Mouse (Mus musculus): ENCODE measurements around the gene Rsph14.

Gene Rsph14

DNA sequence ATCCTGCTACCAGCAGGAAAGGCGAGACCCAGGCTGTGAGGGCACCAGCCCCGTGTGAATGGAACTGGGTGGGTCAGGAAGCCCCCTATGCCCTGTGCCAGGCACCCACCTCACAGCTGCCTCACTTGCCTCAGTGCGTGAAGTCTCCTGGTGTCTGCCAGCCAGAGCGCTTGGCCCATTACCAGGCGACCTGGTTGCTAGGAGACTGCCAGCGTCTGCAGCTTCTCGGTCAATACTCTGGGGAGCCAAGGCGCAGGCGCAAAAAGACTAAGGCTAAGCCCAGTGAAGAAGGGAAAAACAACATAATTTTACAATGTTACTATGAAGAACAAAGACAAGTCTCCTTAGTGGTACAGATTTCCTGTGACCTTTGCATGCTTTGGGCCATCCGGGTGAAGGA, at the start of gene Rsph14:
Rsph14 (minus strand) TSS at position 192 of the 400 bp plus-strand sequence.
- no peak for DNase-seq

DNA sequence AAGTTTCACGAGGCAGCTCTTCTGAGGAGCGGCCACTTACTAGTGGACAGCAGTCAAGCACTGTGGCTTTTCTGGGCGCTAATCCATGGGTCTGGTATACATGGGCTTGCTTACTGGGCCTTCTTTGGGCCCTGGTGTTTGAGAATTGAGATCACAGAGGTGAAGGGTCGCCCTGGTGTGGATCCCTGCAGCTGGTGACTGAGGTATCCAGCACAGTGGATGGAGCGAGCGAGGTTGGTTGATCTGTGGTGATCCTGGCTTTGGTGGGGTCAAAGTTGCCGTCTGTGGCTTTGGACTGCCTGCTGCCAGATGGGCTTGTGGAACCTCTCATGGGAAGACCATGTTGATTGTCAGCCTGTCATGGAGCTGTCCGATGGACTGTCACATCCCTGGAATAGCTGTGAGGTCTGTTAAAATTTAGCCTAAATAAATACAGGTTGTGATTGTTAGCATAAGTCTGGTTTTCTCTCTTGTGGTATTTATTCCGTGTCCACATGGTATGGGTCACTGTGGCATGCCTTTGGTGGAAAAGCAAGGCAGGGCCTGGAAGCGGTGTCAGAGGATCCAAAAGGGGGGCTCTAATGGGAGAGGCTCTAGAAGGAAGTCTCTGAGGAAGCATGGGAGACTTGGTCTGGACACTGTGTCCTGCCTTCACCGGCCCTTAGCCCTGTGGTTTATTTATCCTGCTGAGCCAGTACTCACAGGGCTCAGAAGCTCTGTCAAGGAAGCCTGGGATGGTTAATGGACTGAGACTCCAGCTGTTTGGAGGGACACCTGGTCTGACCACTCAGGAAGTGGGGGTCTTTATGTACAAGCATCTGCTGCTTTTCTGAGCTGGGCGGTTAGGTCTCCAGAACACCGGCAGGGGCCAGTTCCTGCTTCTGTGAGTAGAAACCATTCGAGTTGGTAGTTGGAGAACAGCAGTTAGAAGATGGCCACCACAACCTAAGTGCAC, 46.1 kb upstream of the Rsph14 start:
- DNase-seq = no peak

GRCm38 (mm10) chr10:75075665-75076064, 43.3 kb upstream of the Rsph14 start:
- DNase-seq = no peak

- DNase-seq = no peak
These were observed 38.0 kb upstream of the Rsph14 start for GRCm38 (mm10) chr10:75070281-75070976.

DNA sequence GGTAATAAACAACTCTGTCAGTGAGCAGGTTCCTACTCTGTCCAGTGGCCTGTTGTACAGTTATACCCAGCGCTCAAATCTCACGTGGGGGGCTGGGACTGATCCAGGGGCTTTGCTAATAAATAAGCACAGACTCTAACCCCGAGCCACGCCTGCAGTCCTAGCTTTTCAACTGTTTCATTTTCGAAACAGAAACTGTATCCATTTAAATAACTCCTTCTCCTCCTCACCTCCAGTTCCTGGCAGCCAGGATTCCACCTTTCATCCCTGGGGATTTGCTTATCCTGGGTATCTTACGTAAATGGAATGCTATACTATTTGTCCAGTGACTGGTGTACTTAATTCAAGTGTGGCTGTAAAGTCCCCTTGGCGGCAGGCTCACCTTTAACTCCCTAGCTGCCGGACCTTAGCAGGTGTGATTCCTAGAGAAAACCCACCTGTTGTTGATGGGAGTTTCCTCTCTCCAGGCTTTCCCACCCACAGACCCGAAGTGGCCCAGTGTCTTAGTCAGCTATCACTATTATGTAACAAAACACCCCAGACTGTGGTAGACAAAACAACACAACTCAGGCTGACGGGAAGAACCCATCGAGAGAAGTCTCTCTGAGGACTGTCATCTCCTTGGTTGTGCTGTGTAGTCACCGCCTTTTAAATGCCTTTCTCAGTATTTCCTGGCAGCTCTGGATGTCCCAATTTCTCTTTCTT, 36.4 kb upstream of the Rsph14 start:
- DNase-seq = no peak

GRCm38 (mm10) chr10:75068086-75068485, 35.7 kb upstream of the Rsph14 start:
- no peak for DNase-seq

GRCm38 (mm10) chr10:75067446-75067845, 35.1 kb upstream of the Rsph14 start:
- DNase-seq = no peak

GRCm38 (mm10) chr10:75065691-75066090, 33.3 kb upstream of the Rsph14 start:
- no peak for DNase-seq

DNA sequence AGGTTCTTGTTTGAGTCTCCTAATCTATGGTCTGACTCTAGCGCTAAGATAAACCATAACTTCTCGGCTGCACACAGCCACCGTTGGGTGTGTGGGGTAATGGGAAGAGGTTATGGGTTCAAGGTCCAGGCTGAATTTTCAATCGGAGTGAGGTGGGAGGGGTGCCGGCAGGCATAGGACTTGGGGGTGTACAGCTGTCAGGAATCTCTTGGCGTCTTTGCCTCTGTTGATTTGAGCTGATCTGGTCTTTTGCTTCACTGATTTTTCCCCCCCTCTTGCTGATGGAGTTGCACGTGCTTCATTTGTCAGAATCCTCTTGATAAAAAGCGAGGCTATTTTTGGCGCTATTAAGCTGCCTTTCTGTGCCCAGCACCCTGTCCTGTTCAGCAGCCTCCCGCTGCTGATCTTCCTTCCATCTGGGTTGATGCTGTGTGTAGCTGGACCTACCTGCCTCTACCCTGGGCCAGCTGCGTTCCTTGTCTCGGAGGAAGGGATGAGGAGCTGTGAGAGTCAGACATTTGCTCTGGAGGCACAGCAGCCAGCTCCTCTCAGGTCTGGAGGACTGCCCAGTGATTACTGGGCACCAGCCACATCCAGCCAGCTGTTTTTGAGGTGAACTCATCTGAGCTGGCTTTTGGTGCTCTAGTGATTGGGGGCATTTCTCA, 31.0 kb upstream of the Rsph14 start:
- no peak for DNase-seq

DNA sequence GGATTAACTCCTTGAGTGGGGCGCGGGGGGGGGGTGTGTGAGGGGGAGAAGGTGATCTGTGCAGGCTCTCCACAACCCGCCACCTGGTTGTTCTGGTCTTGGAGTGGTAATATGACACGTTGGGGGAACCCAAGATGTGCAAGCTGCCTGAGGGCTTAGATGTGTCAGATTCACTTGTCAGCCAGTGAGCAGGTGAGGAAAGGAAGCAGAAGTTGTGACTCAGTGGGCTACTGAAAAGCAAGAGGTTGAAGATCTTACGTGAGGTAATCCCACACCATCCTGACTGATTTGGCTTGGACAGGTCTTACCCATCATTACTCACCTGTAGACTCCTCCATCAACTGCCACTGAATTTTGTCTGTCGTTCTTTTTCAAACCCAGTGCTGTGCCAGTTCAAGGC, 30.2 kb upstream of the Rsph14 start:
- DNase-seq = no peak

DNA sequence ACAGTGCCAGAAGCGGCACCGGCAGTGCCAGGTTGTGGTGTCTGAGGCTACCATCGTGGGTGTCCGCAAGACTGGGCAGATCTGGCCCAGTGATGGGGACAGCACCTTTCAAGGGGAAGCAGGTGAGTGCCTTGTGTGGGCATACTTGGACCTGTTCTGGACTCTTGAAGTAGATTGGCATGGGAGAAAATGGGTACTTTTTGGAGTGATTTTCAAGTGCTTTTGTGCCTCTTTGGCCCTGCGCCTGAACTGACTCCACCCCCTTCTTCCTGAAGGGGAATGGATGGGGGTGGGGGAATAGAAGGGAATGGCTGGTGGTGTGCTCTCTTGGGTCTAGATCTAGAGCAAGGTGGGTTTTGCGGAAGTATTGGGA, 29.8 kb upstream of the Rsph14 start:
- DNase-seq = peak; percentile 10

DNA sequence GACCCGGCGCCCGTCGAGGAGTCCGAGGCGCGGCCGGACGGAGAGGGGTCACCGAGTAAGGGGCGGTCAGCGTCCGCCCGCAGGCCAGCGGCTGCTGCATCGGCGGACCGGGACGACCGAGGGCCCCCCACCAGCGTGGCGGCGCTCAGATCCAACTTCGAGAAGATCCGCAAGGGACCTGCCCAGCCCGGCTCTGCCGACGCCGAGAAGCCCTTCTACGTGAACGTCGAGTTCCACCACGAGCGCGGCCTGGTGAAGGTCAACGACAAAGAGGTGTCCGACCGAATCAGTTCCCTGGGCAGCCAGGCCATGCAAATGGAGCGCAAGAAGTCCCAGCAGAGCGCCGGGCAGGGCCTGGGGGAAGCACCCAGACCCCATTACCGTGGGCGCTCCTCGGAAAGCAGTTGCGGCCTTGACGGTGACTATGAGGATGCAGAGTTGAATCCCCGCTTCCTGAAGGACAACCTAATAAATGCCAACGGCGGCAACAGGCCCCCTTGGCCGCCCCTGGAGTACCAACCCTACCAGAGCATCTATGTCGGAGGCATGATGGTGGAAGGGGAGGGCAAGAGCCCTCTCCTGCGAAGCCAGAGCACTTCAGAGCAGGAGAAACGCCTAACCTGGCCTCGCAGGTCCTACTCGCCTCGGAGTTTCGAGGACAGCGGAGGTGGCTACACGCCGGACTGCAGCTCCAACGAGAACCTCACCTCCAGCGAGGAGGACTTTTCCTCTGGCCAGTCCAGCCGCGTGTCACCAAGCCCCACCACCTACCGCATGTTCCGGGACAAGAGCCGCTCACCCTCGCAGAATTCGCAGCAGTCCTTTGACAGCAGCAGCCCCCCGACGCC, 29.2 kb upstream of the Rsph14 start:
- peak; percentile 16 for DNase-seq

DNA sequence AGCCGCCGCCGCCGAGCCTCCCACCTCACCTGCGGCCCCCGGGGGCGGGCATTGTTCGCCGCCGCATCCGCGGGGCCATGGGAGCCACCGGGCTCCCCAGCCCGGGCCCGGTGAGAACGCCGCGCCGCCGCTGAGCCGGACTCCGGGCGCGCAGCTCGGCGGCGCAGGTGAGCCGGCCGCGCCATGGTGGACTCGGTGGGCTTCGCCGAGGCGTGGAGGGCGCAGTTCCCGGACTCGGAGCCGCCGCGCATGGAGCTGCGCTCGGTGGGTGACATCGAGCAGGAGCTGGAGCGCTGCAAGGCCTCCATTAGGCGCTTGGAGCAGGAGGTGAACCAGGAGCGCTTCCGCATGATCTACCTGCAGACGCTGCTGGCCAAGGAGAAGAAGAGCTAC, 28.5 kb upstream of the Rsph14 start:
- peak; percentile 39 for DNase-seq

DNA sequence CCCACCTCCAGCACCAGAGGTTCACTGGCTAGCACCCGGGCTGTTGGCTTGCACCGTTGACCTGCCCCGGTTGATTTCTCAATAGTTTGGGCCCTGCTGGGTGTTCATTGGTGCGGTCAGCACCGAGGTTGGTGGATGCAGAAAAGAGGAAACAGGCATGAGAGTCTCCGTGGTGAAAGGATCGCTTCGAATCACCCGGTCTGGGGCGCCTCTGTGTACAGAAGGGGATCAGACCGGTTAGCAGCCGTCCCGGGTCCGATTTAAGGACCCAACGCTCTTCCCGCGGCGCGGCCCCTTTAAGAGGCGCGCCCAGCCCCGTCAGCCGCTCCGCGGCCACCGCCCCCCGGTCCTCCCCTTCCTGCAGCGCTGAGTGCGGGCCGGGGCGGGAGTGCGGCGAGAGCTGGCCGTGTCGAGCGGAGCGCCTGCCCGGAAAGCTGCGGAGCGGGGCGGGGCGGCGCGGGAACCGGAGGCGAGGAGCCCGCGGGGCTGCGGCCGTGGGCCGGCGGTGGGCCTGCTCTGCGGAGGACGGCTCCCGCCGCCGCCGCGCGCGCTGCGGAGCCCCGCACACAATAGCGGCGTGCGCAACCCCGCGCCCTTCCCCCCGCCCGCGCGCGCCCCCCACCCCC, 27.9 kb upstream of the Rsph14 start, which contains the start of gene Bcr:
Bcr (plus strand) TSS at position 376 of the 626 bp plus-strand sequence.
- DNase-seq = peak; percentile 73

- DNase-seq = peak; percentile 77
These were observed 27.0 kb upstream of the Rsph14 start for GRCm38 (mm10) chr10:75059396-75059795.

GRCm38 (mm10) chr10:75058761-75059395, 26.5 kb upstream of the Rsph14 start:
- DNase-seq = peak; percentile 14

GRCm38 (mm10) chr10:75058336-75058735, 25.9 kb upstream of the Rsph14 start:
- DNase-seq = no peak

- DNase-seq = no peak
These were observed 23.9 kb upstream of the Rsph14 start for GRCm38 (mm10) chr10:75056255-75056654.

DNA sequence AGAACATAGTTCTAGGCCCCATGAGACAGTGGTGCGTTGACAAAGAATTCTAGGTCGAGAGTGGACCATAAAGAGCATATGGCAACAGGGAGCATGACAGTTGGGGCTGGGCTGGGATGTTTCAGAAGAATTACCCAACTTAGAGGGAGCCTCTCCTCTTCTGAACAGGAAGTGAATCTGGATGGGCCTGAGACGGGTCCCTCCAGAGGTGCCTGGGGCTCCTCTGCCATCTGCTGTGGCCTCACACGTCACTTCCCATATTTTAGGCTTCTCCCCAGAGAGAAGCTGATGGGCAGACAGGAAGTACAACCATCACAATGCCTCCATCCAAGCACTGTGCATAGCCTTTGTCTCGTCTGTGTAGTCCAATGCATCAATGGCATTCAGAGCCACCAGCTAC, 23.3 kb upstream of the Rsph14 start:
- DNase-seq = no peak

GRCm38 (mm10) chr10:75054125-75054524, 21.7 kb upstream of the Rsph14 start:
- no peak for DNase-seq

DNA sequence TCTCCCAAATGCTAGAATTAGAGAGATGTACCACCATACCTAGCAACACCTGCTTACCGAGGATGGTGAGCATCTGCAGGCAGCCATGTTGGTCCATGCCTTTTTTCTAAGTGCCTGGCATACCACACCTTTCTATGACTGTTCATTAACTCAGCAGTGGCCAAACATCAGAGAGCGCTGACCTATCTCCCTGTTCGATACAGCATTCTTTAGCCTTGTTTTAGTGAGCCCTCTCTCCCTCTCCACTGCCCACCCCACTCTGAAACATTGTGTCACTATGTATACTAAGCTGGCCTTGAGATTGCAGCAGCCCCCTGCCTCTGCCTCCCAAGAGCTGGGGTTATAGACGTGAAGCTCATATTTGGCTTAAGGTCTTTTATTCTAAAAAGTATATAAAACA, 21.3 kb upstream of the Rsph14 start:
- no peak for DNase-seq

All from thymus, postnatal 25 days (tissue).